Mouse (Mus musculus) cerebellum, adult 2 months (tissue): ENCODE results near the gene Fam114a1.

Experiments
- CTCF ChIP-seq: fragments of 200-500 bp; IDR thresholded peaks from 2 replicates; pipeline ENCODE4 v1.5.1; 2011; ENCODE audit warnings: low read depth, mild to moderate bottlenecking, control low read depth, low read length, moderate library complexity, borderline replicate concordance; ENCODE audit not compliant: insufficient read depth
- POLR2A ChIP-seq: fragments of 200-500 bp; IDR thresholded peaks from 2 replicates; pipeline ENCODE4 v1.6.1; 2011; ENCODE audit warnings: low read length, control low read depth, borderline replicate concordance; ENCODE audit not compliant: insufficient read depth

- TF ChIP-seq CTCF (no peak), POLR2A (no peak)
Observed at GRCm38 (mm10) chr5:65057596-65057995, 87.7 kb downstream of the Fam114a1 start.
